Mouse (Mus musculus): ENCODE results near the gene Ado. TPM values are rescaled to one million over a fixed set of nuclear protein-coding genes. Genes with fewer than 3 reads are reported as not detected.

The Ado gene
- polyA plus RNA-seq, 1 experiment from 2014 or later: 11.0 TPM

DNA sequence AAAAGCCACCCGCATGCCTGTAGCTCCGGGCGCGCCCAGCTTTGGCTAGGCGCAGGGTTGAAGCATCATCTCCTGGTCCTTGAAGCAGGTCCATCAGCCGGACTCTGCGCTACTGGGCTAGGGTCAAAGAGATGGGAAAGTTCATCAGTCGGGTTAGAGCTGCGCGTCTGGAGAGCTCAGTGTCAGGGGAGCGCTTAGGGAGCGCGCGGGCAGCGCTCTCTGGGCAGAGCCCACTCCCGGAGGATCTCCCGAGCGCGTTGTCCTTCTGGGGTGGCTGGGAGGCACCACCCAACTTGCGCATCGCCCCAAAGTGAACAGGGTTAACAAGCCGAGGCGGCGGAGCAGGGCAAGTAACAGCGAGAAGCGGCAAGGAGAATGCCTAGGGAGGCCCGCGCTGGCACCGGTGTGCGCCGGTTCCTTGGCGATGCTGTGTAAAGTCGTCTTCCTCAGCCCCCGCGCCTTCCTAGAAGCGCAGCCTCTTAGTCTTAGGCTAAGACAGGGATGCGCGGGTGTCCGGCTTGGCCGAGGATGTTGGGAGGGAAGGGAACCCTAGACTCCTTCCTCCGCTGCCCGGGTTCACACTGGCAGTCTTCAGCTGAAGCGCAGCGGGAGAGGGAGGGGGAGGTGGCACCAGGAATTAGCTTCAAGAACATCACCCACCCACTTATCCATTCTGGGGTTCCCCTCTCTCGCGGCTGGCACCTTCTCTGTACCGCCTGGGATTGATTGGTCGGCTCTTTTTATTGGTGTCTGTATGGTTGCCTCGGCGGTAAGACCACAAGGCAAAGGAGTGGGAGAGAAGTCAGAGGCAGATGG lies 10.0 kb downstream of the Ado start:
- no peak overlapping the region for H3K27ac ChIP-seq (ENCODE audit: low read length)
- no peaks in the 10 kb centered on the region for H3K9me3 ChIP-seq (replicated peaks; ENCODE audit: control insufficient read depth, low read length)
- H3K27me3 ChIP-seq (ENCODE audit: control insufficient read depth, insufficient read depth, low read depth, low read length): peaks cover 78% of the 10 kb centered on the region
- no peaks in the 10 kb centered on the region for H3K36me3 ChIP-seq (ENCODE audit: control insufficient read depth, insufficient read depth)
- WGBS (ENCODE audit: insufficient replicate concordance): 2% methylated on average over 50 of the region's 50 CpGs
- ATAC-seq (ENCODE audit: low read depth): no peak
- peaks cover 10% of the 10 kb centered on the region for H3K4me1 ChIP-seq (ENCODE audit: control insufficient read depth, low read depth, low read length)
- peak overlapping the region; percentile 69; the same call in 1 of the 2 replicates for H3K4me3 ChIP-seq (ENCODE audit: low read depth, low read length)
- H3K4me2 ChIP-seq (ENCODE audit: low read depth, low read length): peak overlapping the region; percentile 79; the same call in 1 of the 2 replicates
- no peak overlapping the region for H3K9ac ChIP-seq (ENCODE audit: low read depth, low read length)

DNA sequence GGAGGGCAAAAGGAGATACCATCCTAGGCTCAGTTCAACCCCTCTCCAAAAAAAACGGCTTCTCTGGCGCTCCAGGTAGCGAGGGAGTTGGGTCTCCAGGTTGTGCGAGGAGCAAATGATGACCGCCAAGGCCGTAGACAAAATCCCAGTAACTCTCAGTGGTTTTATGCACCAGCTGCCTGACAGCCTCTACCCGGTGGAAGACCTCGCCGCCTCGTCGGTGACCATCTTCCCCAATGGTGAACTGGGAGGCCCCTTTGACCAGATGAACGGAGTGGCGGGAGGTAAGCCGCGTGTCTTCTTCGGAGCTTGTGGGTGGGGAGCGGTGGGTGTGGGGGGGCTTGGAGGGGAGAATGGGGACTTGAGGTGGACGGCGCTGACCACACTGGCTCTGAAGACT lies 10.6 kb downstream of the Ado start:
- H3K9ac ChIP-seq (ENCODE audit: low read depth, low read length): no peak overlapping the region
- H3K27me3 ChIP-seq (ENCODE audit: control insufficient read depth, insufficient read depth, low read depth, low read length): peaks cover 85% of the 10 kb centered on the region
- H3K4me1 ChIP-seq (ENCODE audit: control insufficient read depth, low read depth, low read length): peaks cover 10% of the 10 kb centered on the region
- no peaks in the 10 kb centered on the region for H3K9me3 ChIP-seq (replicated peaks; ENCODE audit: control insufficient read depth, low read length)
- H3K36me3 ChIP-seq (ENCODE audit: control insufficient read depth, insufficient read depth): no peaks in the 10 kb centered on the region
- peak overlapping the region; percentile 69 for H3K4me3 ChIP-seq (ENCODE audit: low read depth, low read length)
- under 1% methylated on average over 19 of the region's 19 CpGs for WGBS (ENCODE audit: insufficient replicate concordance)
- ATAC-seq (ENCODE audit: low read depth): no peak
- no peak overlapping the region for H3K27ac ChIP-seq (ENCODE audit: low read length)
- H3K4me2 ChIP-seq (ENCODE audit: low read depth, low read length): peak overlapping the region; percentile 79

DNA sequence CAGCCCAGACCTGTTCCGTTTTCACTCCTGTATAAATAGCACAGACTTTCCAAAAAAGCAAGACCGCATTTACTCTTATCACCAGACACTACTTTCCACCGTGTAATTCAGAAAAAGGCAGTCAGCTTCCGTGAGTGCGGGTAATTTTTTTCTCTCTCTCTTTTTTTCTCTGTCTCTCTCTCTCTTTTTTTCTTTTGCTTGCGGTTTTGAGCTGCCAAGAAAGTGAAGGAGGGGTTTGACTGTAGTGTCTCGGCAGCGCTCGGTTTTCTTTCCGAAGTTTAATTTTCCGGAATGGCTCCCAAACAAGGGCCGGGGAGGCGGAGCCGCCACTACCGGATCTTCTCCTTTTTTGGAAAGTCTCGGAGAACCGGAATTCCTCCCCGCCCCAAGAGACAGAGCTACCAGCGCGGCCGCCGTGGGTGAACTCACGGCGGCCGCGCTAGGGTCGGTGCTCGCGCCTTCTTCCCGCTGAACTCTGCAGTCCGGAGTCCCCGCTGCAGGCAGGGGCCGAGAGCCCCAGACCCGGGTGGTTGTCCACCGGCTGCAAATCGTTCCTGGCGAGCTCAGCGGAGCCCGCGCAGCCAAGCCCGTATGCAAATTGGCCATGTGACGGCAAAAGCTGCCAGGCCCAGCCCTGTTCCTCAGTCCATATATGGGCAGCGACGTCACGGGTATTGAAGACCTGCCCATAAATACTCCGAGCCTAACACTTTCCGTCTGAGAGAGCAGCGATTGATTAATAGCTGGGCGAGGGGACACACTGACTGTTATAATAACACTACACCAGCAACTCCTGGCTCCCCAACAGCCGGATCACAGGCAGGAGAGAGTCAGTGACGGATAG lies 11.4 kb downstream of the Ado start:
- H3K27ac ChIP-seq (ENCODE audit: low read length): 0 out of 2 replicates have a peak overlapping the region, but pooled peaks have one; percentile 31
- WGBS (ENCODE audit: insufficient replicate concordance): under 1% methylated on average over 51 of the region's 51 CpGs

DNA sequence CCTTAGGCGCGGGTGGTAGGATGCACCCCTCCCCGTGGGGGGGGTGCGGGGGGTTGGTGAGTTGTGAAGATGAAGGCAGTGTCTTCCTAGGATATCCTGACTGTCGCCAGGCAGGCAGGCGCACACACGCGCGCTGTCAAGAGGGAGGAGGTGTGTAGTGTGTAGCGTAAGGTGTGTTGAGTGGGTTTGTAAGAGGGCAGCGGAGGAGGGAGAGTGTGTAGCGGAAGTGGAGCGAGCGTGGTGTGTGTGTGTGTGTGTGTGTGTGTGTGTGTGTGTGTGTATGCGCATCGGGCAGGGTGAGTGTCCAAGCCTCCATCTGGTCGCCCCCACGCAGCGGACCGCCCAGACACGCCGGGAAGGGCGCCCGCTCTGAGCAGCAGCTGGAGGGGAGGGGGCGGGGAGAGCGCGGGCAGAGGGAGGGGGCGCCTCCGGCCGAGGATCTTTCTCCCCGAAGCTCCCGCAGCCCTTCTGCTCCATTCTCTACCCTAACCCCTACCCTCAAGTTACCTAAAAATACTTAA lies 12.1 kb downstream of the Ado start:
- Histone ChIP-seq H3K36me3 (ENCODE audit: control insufficient read depth, insufficient read depth) (no peaks in the 10 kb centered on the region), H3K4me3 (ENCODE audit: low read depth, low read length) (peak overlapping the region; percentile 69), H3K27ac (ENCODE audit: low read length) (no peak overlapping the region), H3K4me2 (ENCODE audit: low read depth, low read length) (peak overlapping the region; percentile 79), H3K9ac (ENCODE audit: low read depth, low read length) (peak overlapping the region; percentile 21; the same call in 1 of the 2 replicates), H3K27me3 (ENCODE audit: control insufficient read depth, insufficient read depth, low read depth, low read length) (peaks cover 89% of the 10 kb centered on the region), H3K9me3 (replicated peaks; ENCODE audit: control insufficient read depth, low read length) (no peaks in the 10 kb centered on the region), H3K4me1 (ENCODE audit: control insufficient read depth, low read depth, low read length) (peaks cover 10% of the 10 kb centered on the region)
- no peak; the same call in 1 of the 2 replicates for ATAC-seq (ENCODE audit: low read depth)
- WGBS (ENCODE audit: insufficient replicate concordance): under 1% methylated on average over 30 of the region's 32 CpGs

More for the DNA sequence above, 11.4 kb downstream of the Ado start:
- peaks cover 92% of the 10 kb centered on the region for H3K27me3 ChIP-seq (ENCODE audit: control insufficient read depth, insufficient read depth, low read depth, low read length)
- H3K9ac ChIP-seq (ENCODE audit: low read depth, low read length): peak overlapping the region; percentile 35
- H3K4me2 ChIP-seq (ENCODE audit: low read depth, low read length): peak overlapping the region; percentile 79
- ATAC-seq (ENCODE audit: low read depth): peak; percentile 88
- peak overlapping the region; percentile 69 for H3K4me3 ChIP-seq (ENCODE audit: low read depth, low read length)
- no peaks in the 10 kb centered on the region for H3K9me3 ChIP-seq (replicated peaks; ENCODE audit: control insufficient read depth, low read length)
- peaks cover 10% of the 10 kb centered on the region for H3K4me1 ChIP-seq (ENCODE audit: control insufficient read depth, low read depth, low read length)
- no peaks in the 10 kb centered on the region for H3K36me3 ChIP-seq (ENCODE audit: control insufficient read depth, insufficient read depth)

DNA sequence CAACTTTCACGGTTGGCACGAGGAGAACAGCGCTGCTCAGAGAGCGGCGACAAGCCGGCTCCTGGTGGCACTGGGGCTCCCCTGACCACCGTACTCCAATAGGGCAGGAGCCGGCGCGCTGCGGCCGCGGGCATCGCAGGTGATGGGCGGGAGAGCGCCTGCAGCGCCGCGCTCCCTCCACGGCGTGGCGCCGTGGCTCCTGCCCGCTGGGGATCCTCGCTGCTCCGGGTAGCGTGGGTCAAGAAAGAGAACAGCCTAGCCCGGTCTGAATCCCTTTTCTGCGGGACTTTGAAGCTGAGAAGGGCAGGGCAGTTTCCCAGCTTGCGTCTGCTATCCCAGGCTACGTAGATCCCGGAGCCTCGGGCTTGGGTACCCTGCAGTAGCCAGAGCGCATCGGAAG lies 12.8 kb downstream of the Ado start:
- Histone ChIP-seq H3K4me2 (ENCODE audit: low read depth, low read length) (peak overlapping the region; percentile 79), H3K4me3 (ENCODE audit: low read depth, low read length) (peak overlapping the region; percentile 69), H3K9ac (ENCODE audit: low read depth, low read length) (no peak overlapping the region), H3K36me3 (ENCODE audit: control insufficient read depth, insufficient read depth) (no peaks in the 10 kb centered on the region), H3K4me1 (ENCODE audit: control insufficient read depth, low read depth, low read length) (peaks cover 10% of the 10 kb centered on the region), H3K27me3 (ENCODE audit: control insufficient read depth, insufficient read depth, low read depth, low read length) (peaks cover 83% of the 10 kb centered on the region), H3K9me3 (replicated peaks; ENCODE audit: control insufficient read depth, low read length) (no peaks in the 10 kb centered on the region), H3K27ac (ENCODE audit: low read length) (no peak overlapping the region)
- 1% methylated on average over 35 of the region's 35 CpGs for WGBS (ENCODE audit: insufficient replicate concordance)
- 0 out of 2 replicates have a peak, but pooled peaks have one; percentile 17 for ATAC-seq (ENCODE audit: low read depth)

GRCm38 (mm10) chr10:67535256-67535655 lies 13.5 kb downstream of the Ado start, which contains the start of gene Egr2:
Gene Egr2, plus strand, starts transcription at chr10:67535475.
- ATAC-seq (ENCODE audit: low read depth): no peak
- peak within 1 kb of the TSS; percentile 69 for H3K4me3 ChIP-seq (ENCODE audit: low read depth, low read length)
- H3K4me2 ChIP-seq (ENCODE audit: low read depth, low read length): peak within 1 kb of the TSS; percentile 79
- H3K27me3 ChIP-seq (ENCODE audit: control insufficient read depth, insufficient read depth, low read depth, low read length): peaks cover 76% of the 10 kb centered on the region
- under 1% methylated on average over 35 of the region's 37 CpGs for whole genome bisulfite sequencing (ENCODE audit: insufficient replicate concordance)
- H3K27ac ChIP-seq (ENCODE audit: low read length): no peak within 1 kb of the TSS
- H3K9me3 ChIP-seq (replicated peaks; ENCODE audit: control insufficient read depth, low read length): no peaks in the 10 kb centered on the region
- H3K36me3 ChIP-seq (ENCODE audit: control insufficient read depth, insufficient read depth): no peaks in the 10 kb centered on the region
- no peak within 1 kb of the TSS for H3K9ac ChIP-seq (ENCODE audit: low read depth, low read length)
- H3K4me1 ChIP-seq (ENCODE audit: control insufficient read depth, low read depth, low read length): peaks cover 10% of the 10 kb centered on the region

DNA sequence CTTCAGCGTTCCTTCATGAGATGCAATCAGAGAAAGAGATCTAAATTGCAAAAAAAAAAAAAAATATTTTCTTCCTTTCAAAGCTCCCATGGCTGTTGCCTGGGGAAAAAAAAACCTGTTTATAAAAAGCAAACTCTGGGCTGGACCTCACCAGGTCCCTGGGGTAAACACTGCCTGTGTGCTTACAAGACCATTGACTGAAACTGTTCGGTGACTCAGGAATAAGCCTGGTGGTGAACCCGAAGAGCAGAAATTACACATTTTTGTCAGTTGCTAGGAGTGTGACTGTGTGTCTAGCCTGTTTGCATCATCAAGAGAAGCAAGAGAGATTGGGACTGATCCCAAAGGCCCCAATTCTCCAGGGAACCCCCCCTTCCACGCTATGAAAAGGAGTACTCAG lies 19.0 kb downstream of the Ado start:
- Histone ChIP-seq H3K4me1 (ENCODE audit: control insufficient read depth, low read depth, low read length) (no peaks in the 10 kb centered on the region), H3K27me3 (ENCODE audit: control insufficient read depth, insufficient read depth, low read depth, low read length) (peaks cover 23% of the 10 kb centered on the region), H3K27ac (ENCODE audit: low read length) (no peak overlapping the region), H3K36me3 (ENCODE audit: control insufficient read depth, insufficient read depth) (no peaks in the 10 kb centered on the region), H3K4me3 (ENCODE audit: low read depth, low read length) (no peak overlapping the region), H3K9me3 (replicated peaks; ENCODE audit: control insufficient read depth, low read length) (no peaks in the 10 kb centered on the region), H3K4me2 (ENCODE audit: low read depth, low read length) (no peak overlapping the region), H3K9ac (ENCODE audit: low read depth, low read length) (no peak overlapping the region)
- 68% methylated on average over 4 of the region's 4 CpGs for WGBS (ENCODE audit: insufficient replicate concordance)
- ATAC-seq (ENCODE audit: low read depth): no peak

DNA sequence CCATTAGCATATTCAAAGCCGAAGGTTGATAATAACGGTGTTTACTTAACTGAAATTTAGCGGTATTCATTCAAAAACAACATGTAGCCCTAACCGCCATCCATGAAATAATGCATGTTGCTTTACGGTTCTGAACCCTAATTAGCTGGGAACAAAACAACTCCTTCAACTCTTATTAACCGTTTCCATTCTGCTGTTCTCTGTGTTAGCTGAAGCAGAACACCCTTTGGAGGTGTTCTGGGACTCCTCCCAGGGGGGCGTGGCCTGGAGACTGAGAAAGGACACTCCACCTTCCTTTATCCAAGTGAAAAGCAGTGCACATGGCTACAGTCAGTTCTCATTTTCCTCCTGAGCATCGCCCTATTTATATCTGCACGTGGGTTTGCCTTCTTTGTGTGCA lies 22.3 kb downstream of the Ado start:
- no peaks in the 10 kb centered on the region for H3K27me3 ChIP-seq (ENCODE audit: control insufficient read depth, insufficient read depth, low read depth, low read length)
- 73% methylated on average over 9 of the region's 9 CpGs for WGBS (ENCODE audit: insufficient replicate concordance)
- no peak overlapping the region for H3K27ac ChIP-seq (ENCODE audit: low read length)
- H3K9me3 ChIP-seq (replicated peaks; ENCODE audit: control insufficient read depth, low read length): no peaks in the 10 kb centered on the region
- H3K36me3 ChIP-seq (ENCODE audit: control insufficient read depth, insufficient read depth): no peaks in the 10 kb centered on the region
- no peak overlapping the region for H3K9ac ChIP-seq (ENCODE audit: low read depth, low read length)
- no peak overlapping the region for H3K4me3 ChIP-seq (ENCODE audit: low read depth, low read length)
- H3K4me1 ChIP-seq (ENCODE audit: control insufficient read depth, low read depth, low read length): no peaks in the 10 kb centered on the region
- H3K4me2 ChIP-seq (ENCODE audit: low read depth, low read length): no peak overlapping the region
- no peak for ATAC-seq (ENCODE audit: low read depth)

Measured in liver, embryonic 16.5 days (tissue).